Mouse (Mus musculus) G1E (cell line): ENCODE measurements at regions not wholly inside any gene's neighbourhood (a gene's known extent, or its start where the extent isn't known, plus 50 kb on each side); places are given as distances from the start of the nearest gene placed in this dataset.
"Not testable (repeated sequence)": the region's sequence is repeated elsewhere in the genome, so short reads cannot be mapped to it uniquely, and the experiment has no call there.

Experiments used
- ATAC-seq: 2 replicates; pipeline ENCODE4 v1.8.0; 2016; ENCODE audit warnings: mild to moderate bottlenecking; ENCODE audit not compliant: insufficient number of reproducible peaks, poor library complexity, low FRiP score, severe bottlenecking; ENCODE audit errors: extremely low read depth
- DNase-seq: peaks from one replicate; pipeline ENCODE4 v3.0.0; 2012; ENCODE audit warnings: low spot score
- H3K27me3 ChIP-seq: 2 replicates; pipeline ENCODE4 v1.6.1; 2012; ENCODE audit warnings: mild to moderate bottlenecking, low read length, inconsistent platforms; ENCODE audit not compliant: insufficient read depth
- H3K36me3 ChIP-seq: replicated peaks from 2 replicates; pipeline ENCODE3; 2012; ENCODE audit warnings: mild to moderate bottlenecking, inconsistent platforms
- H3K4me1 ChIP-seq: 2 replicates; pipeline ENCODE4 v1.6.1; 2012; ENCODE audit warnings: low read depth, low read length, inconsistent platforms, mixed read lengths; ENCODE audit not compliant: insufficient read depth
- H3K4me3 ChIP-seq: 2 replicates; pipeline ENCODE4 v1.5.1; 2012; ENCODE audit warnings: low read depth, mild to moderate bottlenecking, inconsistent platforms, low read length, moderate library complexity, mixed read lengths
- H3K9me3 ChIP-seq: replicated peaks from 2 replicates; pipeline ENCODE4 v1.6.1; 2012; ENCODE audit warnings: inconsistent platforms
- CTCF ChIP-seq: IDR thresholded peaks from 2 replicates; pipeline ENCODE4 v1.5.1; 2012; ENCODE audit warnings: low read depth, low read length, inconsistent platforms, mixed read lengths
- GATA1 ChIP-seq: IDR thresholded peaks from 2 replicates; pipeline ENCODE4 v1.6.1; 2012; ENCODE audit warnings: borderline replicate concordance, low read length, inconsistent platforms, mixed read lengths
- GATA2 ChIP-seq: IDR thresholded peaks from 2 replicates; pipeline ENCODE4 v1.6.1; 2012; ENCODE audit warnings: low read depth, low read length, inconsistent platforms, borderline replicate concordance
- POLR2AphosphoS5 ChIP-seq: IDR thresholded peaks from 2 replicates; pipeline ENCODE4 v1.6.1; 2012; ENCODE audit warnings: low read depth, low read length, inconsistent platforms; ENCODE audit not compliant: insufficient replicate concordance
- TAL1 ChIP-seq: conservative IDR thresholded peaks from 2 replicates; pipeline ENCODE4 v1.6.1; 2012; ENCODE audit warnings: low read depth, low read length, inconsistent platforms, mixed read lengths

DNA sequence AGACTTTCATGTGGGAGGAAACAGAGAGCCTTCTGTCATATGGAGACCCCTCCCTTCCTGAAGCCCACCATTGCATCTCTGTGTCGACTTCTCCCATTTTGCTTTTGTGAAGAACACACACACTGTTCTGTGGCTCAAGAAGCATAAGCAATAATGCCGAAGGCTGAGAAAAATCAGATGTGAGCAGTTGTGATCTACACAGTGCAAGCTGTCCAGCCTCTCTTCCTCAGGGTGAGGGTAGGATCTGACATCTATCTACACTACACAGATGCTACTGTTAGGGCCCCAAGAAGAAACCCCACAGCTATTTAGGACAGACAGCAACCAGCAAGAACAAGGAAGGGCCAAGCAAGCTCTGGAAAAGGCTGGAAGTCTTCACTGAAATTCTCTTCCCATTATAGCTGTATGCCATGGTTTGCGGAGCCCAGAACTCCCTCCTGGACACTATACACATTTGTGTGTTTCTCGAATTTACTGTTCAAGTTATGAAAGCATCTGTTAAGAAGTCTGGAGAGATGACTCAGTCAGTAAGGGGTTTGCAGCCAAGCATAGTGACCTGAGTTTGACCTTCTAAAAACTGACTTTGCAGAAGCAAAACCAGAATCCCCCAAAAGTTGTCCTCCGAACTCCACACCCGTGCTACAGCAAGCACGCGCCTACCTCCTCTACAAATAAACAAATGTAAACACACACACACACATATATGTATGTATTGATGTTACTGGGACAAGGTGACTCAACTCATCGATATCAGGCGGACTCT is 218.3 kb upstream of the Sesn3 start:
- Histone ChIP-seq H3K4me3 (no peak overlapping the region), H3K4me1 (no peaks in the 10 kb centered on the region), H3K36me3 (no peaks in the 10 kb centered on the region), H3K9me3 (no peaks in the 10 kb centered on the region), H3K27me3 (no peaks in the 10 kb centered on the region)
- DNase-seq (no peak), ATAC-seq (no peak)
- TF ChIP-seq TAL1 (no peak), POLR2AphosphoS5 (no peak), CTCF (no peak), GATA1 (no peak), GATA2 (no peak)

DNA sequence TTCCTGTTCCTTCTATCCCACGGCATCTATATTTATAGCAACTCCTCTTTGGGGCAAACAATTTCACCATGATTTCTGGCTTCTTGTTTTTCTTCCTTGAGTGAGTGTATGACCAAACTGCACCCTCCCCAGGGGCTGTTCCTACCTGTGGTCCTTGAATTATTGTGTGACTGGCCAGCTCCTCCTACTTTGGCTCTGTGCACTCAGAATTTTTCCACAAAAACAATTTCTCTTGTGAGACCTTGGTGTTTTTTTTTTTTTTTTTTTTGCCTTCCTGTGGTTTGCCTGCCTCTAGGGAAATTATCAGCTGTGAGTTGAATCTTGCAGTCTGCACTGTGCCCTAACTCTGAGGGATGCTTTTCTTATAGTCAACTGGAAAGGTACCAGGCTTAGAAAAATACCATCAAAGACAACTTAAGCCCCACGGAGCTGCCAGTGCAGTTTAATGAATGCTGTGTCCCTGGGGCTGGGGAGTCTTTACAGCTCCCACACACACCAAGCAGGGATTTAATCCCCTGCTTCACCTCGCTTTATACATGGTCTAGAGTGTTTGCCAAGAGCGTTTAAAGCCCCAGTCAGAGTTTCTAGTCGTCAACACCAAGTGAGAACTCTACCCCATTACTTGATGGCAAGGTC is 216.2 kb upstream of the Sesn3 start:
- H3K27me3 ChIP-seq, result no peaks in the 10 kb centered on the region
- TF ChIP-seq CTCF (no peak), GATA2 (no peak), TAL1 (no peak), POLR2AphosphoS5 (no peak)
- DNase-seq, result no peak
- ATAC-seq, result no peak
- H3K9me3 ChIP-seq, result no peaks in the 10 kb centered on the region
- no peaks in the 10 kb centered on the region for H3K4me1 ChIP-seq
- H3K4me3 ChIP-seq, result no peak overlapping the region
- no peaks in the 10 kb centered on the region for H3K36me3 ChIP-seq

DNA sequence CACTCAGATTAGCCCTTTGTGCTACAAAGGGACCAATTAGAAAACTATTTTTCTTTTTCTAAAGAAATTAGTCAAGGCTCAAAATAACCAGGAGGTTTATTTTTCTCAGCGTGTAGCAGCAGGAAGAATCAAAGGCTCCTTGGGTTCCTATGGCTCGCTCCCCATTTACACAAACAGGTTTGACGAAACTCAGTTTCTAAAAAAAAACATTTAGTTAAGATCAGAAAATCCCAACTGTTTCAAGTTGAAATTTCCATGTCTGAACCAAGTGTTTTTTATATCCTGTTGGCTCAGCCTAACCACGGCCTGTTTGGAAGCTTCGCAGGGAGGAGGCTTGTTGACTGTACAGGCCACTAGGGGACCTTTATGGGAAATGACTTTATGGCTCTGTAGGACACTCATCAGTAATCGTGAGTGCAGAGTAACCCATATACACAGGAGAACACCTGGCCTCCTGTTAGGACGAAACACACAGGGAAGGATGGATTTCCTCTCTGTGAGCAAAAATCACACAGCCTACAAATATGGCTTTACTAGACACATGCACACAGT is 215.6 kb upstream of the Sesn3 start:
- TF ChIP-seq POLR2AphosphoS5 (no peak), GATA2 (no peak), GATA1 (no peak), TAL1 (no peak), CTCF (no peak)
- DNase-seq (no peak), ATAC-seq (no peak)
- Histone ChIP-seq H3K9me3 (no peaks in the 10 kb centered on the region), H3K36me3 (no peaks in the 10 kb centered on the region), H3K4me1 (no peaks in the 10 kb centered on the region), H3K27me3 (no peaks in the 10 kb centered on the region), H3K4me3 (no peak overlapping the region)

DNA sequence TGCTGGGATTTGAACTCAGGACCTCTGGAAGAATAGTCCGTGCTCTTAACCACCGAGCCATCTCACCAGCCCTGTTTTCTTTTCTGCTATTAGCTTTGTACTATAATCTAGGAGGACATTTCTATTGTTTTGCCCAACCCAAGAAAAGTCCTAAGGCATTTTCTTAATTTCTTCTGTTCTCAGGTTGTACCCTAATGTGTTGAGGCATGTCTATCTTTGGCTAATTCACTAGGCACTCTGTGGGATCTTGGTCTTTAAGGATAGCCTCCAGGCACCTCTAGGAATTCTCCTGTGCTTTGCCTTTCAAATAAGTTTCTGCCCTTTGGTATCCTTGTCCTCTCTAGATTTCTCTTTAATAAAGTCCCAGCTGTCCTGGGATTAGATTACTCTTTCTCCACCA is 214.6 kb upstream of the Sesn3 start:
- peaks cover 2% of the 10 kb centered on the region for H3K9me3 ChIP-seq
- H3K36me3 ChIP-seq, result no peaks in the 10 kb centered on the region
- ATAC-seq, result no peak
- no peak for TF ChIP-seq CTCF
- no peaks in the 10 kb centered on the region for H3K27me3 ChIP-seq
- H3K4me1 ChIP-seq, result no peaks in the 10 kb centered on the region
- DNase-seq, result no peak
- no peak overlapping the region for H3K4me3 ChIP-seq

DNA sequence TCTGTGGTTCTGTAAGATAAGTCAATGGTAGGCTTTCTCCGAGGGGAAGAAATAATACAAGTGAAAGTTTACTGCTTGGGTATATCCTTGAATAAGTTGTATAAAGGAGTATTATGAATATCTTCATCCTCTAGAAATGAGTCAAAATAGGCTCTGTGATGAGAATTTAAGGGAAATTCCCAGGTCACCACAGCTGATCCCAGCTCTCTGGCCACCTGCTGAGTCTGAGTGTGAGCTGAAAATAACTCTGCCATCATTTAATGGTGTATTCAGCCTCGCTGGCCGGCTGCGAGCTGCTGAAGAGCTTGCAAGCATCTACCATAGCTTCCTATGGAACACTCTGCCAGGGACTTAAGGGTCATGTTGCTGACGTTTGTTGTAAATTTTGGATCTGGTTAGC is 213.5 kb upstream of the Sesn3 start:
- Histone ChIP-seq H3K4me3 (no peak overlapping the region), H3K9me3 (peaks cover 7% of the 10 kb centered on the region), H3K36me3 (no peaks in the 10 kb centered on the region), H3K27me3 (no peaks in the 10 kb centered on the region), H3K4me1 (no peaks in the 10 kb centered on the region)
- ATAC-seq, result no peak
- DNase-seq, result no peak
- no peak for TF ChIP-seq POLR2AphosphoS5
- TF ChIP-seq GATA1, result no peak
- no peak for TF ChIP-seq GATA2
- no peak for TF ChIP-seq TAL1
- no peak for TF ChIP-seq CTCF

DNA sequence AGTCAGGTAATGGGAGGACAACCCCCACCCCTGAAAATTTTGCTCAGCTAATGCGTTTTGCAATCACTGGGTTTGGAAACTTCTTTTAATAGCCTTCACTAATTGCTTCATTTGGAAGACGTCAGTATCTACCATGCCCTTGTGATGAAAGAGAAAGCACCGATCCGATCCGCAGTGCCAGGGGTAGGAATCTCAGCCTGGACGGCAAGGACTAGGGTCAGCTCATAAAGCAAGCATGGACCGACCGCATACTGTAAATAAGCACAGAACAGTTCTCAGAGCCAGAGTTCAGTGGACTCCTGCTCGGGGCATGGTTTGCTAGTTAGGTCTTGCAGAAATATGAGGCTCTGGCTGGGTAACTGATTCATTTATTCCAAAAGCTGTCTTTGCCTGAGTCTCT is 213.0 kb upstream of the Sesn3 start:
- Histone ChIP-seq H3K9me3 (peaks cover 7% of the 10 kb centered on the region), H3K4me1 (no peaks in the 10 kb centered on the region), H3K4me3 (no peak overlapping the region), H3K36me3 (no peaks in the 10 kb centered on the region), H3K27me3 (no peaks in the 10 kb centered on the region)
- no peak for DNase-seq
- no peak for TF ChIP-seq GATA2
- no peak for TF ChIP-seq GATA1
- no peak for TF ChIP-seq TAL1
- no peak for TF ChIP-seq POLR2AphosphoS5
- no peak for TF ChIP-seq CTCF
- ATAC-seq, result no peak

DNA sequence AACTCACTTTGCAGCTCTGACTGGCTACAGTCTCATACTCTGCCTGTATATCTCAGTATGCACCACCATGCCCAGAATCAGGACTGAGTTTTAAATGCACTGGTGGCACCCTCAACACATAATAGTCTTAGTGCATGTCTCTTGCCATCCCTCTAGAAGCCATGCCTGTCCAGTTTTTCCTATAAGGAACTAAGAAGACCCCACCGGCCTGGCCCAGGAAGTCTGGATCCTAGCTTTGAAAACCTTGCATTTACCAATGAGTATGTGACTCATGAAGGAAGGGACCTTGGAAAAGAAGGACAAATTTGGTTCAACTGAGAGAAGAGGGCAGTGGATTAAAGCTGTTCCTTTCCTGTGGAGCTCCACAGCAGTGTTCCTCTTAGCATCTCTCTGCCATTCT is 212.2 kb upstream of the Sesn3 start:
- H3K27me3 ChIP-seq, result no peaks in the 10 kb centered on the region
- no peak for TF ChIP-seq CTCF
- TF ChIP-seq POLR2AphosphoS5, result no peak
- no peak for TF ChIP-seq GATA1
- no peak for TF ChIP-seq TAL1
- TF ChIP-seq GATA2, result no peak
- no peak for ATAC-seq
- H3K9me3 ChIP-seq, result peaks cover 7% of the 10 kb centered on the region
- H3K4me3 ChIP-seq, result no peak overlapping the region
- H3K36me3 ChIP-seq, result no peaks in the 10 kb centered on the region
- H3K4me1 ChIP-seq, result no peaks in the 10 kb centered on the region
- DNase-seq, result no peak

DNA sequence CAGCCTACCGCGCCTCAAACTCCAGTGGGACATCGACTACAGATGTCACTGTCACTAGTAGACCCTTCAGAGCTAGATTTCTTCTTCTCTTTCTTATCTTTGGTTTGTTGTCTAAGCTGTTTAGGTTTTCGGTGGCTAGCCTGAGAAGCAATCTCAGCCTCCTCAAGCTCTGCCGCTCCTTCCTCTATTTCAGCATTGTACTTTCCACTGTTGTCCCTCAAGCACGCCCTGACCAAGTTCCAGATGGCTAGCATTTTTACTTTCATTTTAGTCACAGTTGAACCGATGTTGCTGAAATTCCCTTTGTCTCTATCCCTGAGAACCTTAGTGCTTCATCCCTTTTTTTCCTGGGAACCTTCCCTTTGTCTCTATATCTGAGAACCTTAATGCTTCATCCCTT is 208.1 kb upstream of the Sesn3 start:
- not testable (repeated sequence) for H3K9me3 ChIP-seq, DNase-seq, H3K4me1 ChIP-seq, H3K36me3 ChIP-seq, H3K27me3 ChIP-seq, ATAC-seq, H3K4me3 ChIP-seq
